Comparison of ENCODE assay signal across 8 mouse cellular contexts in genomic region chr2:152104711-152105317, GRCm38 (mm10). TPM values are rescaled to one million over a fixed set of nuclear protein-coding genes. Genes with fewer than 3 reads are reported as not detected.
A peak's percentile ranks its signal among the peaks of the same experiment; 100 is the strongest.
DNase-seq lines count a peak whose midpoint lies in the region; ATAC-seq and TF ChIP-seq lines count a peak whose summit lies in the region.

No protein-coding gene starts in this region.

- peak overlapping the region; percentile 86 for H3K9ac ChIP-seq in midbrain, postnatal 0 days (replicated peaks; ENCODE audit: low read length, poor library complexity, severe bottlenecking)

- peak; percentile 37 for DNase-seq in embryo, embryonic 10 days (ENCODE audit: low spot score)
- no peak for DNase-seq in embryo, embryonic 11 days
- peak; percentile 19 for DNase-seq in CD4-positive helper T cell, adult 2 months (ENCODE audit: low read depth, low spot score)
- peak; percentile 42 for DNase-seq in forebrain, embryonic 10.5 days (ENCODE audit: extremely low spot score, low spot score)
- no peak for DNase-seq in limb, embryonic 10.5 days (ENCODE audit: low spot score)
- no peak for DNase-seq in midbrain, postnatal 0 days (ENCODE audit: low spot score)
- DNase-seq in testis, postnatal 10 days (ENCODE audit: low spot score): no peak
- no peak for DNase-seq in frontal cortex, postnatal 36 days (ENCODE audit: low spot score in 2 of 2)

- peak overlapping the region; percentile 97 for H3K27ac ChIP-seq in forebrain, embryonic 10.5 days
- H3K27ac ChIP-seq in limb, embryonic 10.5 days: peak overlapping the region; percentile 95
- H3K27ac ChIP-seq in midbrain, postnatal 0 days (ENCODE audit: low read depth, low read length): no peak overlapping the region

- WGBS in forebrain, embryonic 10.5 days: 25% methylated on average over 17 of the region's 17 CpGs
- WGBS in limb, embryonic 10.5 days: 23% methylated on average over 17 of the region's 17 CpGs
- 13% methylated on average over 17 of the region's 17 CpGs for WGBS in midbrain, postnatal 0 days

- no peak for TF ChIP-seq CTCF in midbrain, postnatal 0 days (IDR thresholded peaks at IDR 0.05)

- H3K9me3 ChIP-seq in forebrain, embryonic 10.5 days: no peaks in the 10 kb centered on the region
- no peaks in the 10 kb centered on the region for H3K9me3 ChIP-seq in limb, embryonic 10.5 days (replicated peaks)
- H3K9me3 ChIP-seq in midbrain, postnatal 0 days (ENCODE audit: low read length): no peaks in the 10 kb centered on the region

- peaks cover 20% of the 10 kb centered on the region for H3K36me3 ChIP-seq in forebrain, embryonic 10.5 days (replicated peaks)
- no peaks in the 10 kb centered on the region for H3K36me3 ChIP-seq in limb, embryonic 10.5 days
- H3K36me3 ChIP-seq in midbrain, postnatal 0 days (ENCODE audit: insufficient read depth, low read length): peaks cover 8% of the 10 kb centered on the region; the same call in 1 of the 2 replicates

- ATAC-seq in midbrain, postnatal 0 days (ENCODE audit: low FRiP score): peak; percentile 7

- H3K4me3 ChIP-seq in forebrain, embryonic 10.5 days: peak overlapping the region; percentile 64
- H3K4me3 ChIP-seq in limb, embryonic 10.5 days: peak overlapping the region; percentile 72
- H3K4me3 ChIP-seq in midbrain, postnatal 0 days (ENCODE audit: low read depth, low read length): peak overlapping the region; percentile 76

- peak overlapping the region; percentile 83 for H3K4me2 ChIP-seq in midbrain, postnatal 0 days (ENCODE audit: low read depth, low read length, poor library complexity, severe bottlenecking)

- H3K27me3 ChIP-seq in forebrain, embryonic 10.5 days (ENCODE audit: poor library complexity, severe bottlenecking): peaks cover 61% of the 10 kb centered on the region
- peaks cover 34% of the 10 kb centered on the region for H3K27me3 ChIP-seq in limb, embryonic 10.5 days (ENCODE audit: low read depth, poor library complexity, severe bottlenecking)
- H3K27me3 ChIP-seq in midbrain, postnatal 0 days (ENCODE audit: insufficient read depth, low read length): no peaks in the 10 kb centered on the region

- peaks cover 27% of the 10 kb centered on the region for H3K4me1 ChIP-seq in forebrain, embryonic 10.5 days
- peaks cover 15% of the 10 kb centered on the region for H3K4me1 ChIP-seq in limb, embryonic 10.5 days
- peaks cover 9% of the 10 kb centered on the region; the same call in 1 of the 2 replicates for H3K4me1 ChIP-seq in midbrain, postnatal 0 days (ENCODE audit: insufficient read depth, low read length)

RNA-seq across cellular contexts. Expression of gene Srxn1, which starts 0.5 kb away (rescaled TPM):
- 14.6 and 14.9 TPM in 2 replicates for polyA plus RNA-seq in forebrain, embryonic 10.5 days (2016; fragmentation: Nextera tagmentation; extraction: Ambion mirVana)
- 8.0 and 9.6 TPM in 2 replicates for polyA plus RNA-seq in limb, embryonic 10.5 days (2016; fragmentation: Nextera tagmentation; extraction: Ambion mirVana)
- 24.5 and 46.1 TPM in 2 replicates for total RNA-seq in midbrain, postnatal 0 days (2014; rRNA removed)
- polyA plus RNA-seq in midbrain, postnatal 0 days (2015; fragmentation: Nextera tagmentation; extraction: Ambion mirVana): 24.8 and 29.5 TPM in 2 replicates

RNA-seq across cellular contexts. Expression of gene Scrt2, which starts 23.5 kb away (rescaled TPM):
- 1.1 and 2.4 TPM in 2 replicates for polyA plus RNA-seq in forebrain, embryonic 10.5 days (2016; fragmentation: Nextera tagmentation; extraction: Ambion mirVana)
- polyA plus RNA-seq in limb, embryonic 10.5 days (2016; fragmentation: Nextera tagmentation; extraction: Ambion mirVana): not detected in 2 replicates
- 6.7 and 10.8 TPM in 2 replicates for total RNA-seq in midbrain, postnatal 0 days (2014; rRNA removed)
- 2.2 and 2.3 TPM in 2 replicates for polyA plus RNA-seq in midbrain, postnatal 0 days (2015; fragmentation: Nextera tagmentation; extraction: Ambion mirVana)

RNA-seq across cellular contexts. Expression of gene Tcf15, which starts 38.5 kb away (rescaled TPM):
- 4.0 and 4.1 TPM in 2 replicates for polyA plus RNA-seq in forebrain, embryonic 10.5 days (2016; fragmentation: Nextera tagmentation; extraction: Ambion mirVana)
- 27.3 and 29.8 TPM in 2 replicates for polyA plus RNA-seq in limb, embryonic 10.5 days (2016; fragmentation: Nextera tagmentation; extraction: Ambion mirVana)
- 2.7 TPM in 1 of 2 replicates, not detected in the other for total RNA-seq in midbrain, postnatal 0 days (2014; rRNA removed)
- 0.58 and 0.90 TPM in 2 replicates for polyA plus RNA-seq in midbrain, postnatal 0 days (2015; fragmentation: Nextera tagmentation; extraction: Ambion mirVana)

Comparison
In these comparisons a context has a peak if more than half of its experiments do, and no peak if none do; other contexts are left out.
1. DNase-seq: peak in embryo, embryonic 10 days (single experiment), CD4-positive helper T cell, adult 2 months (single experiment) and forebrain, embryonic 10.5 days (single experiment); none in embryo, embryonic 11 days (single experiment), limb, embryonic 10.5 days (single experiment), midbrain, postnatal 0 days (single experiment), testis, postnatal 10 days (single experiment) and frontal cortex, postnatal 36 days (0 of 2).
2. Peak in every context shown above with its lines, with median percentiles within 50 percentile points of each other: H3K4me3 ChIP-seq.